Mouse (Mus musculus): Measurements from ENCODE around the gene Naa50.

DNA sequence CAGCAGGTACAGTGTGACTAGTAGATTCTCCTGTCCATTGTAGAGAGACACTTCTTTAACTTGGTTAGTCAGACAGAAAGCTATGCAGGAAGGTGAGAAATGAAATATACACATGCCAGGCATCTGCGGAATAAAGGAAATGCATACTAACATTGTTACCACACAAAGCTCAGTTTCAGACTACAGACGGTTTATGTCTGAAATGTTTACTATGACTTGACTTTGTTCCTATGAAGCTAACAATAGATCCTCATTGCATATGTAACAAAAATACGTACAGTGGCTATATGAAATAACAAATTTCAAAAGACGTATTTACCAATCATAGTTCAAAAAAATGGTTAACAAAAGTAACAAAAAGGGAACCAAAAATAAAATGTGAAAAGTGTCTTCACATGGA is 47.5 kb downstream of the Naa50 start:
- no peak for TF ChIP-seq CTCF (IDR thresholded peaks at IDR 0.05; ENCODE audit: low read depth)
- TF ChIP-seq EP300 (IDR thresholded peaks at IDR 0.05; ENCODE audit: low read depth), result no peak
